Mouse (Mus musculus): Measurements from ENCODE around the gene Mustn1. TPM values are rescaled to one million over a fixed set of nuclear protein-coding genes. Genes with fewer than 3 reads are reported as not detected.

The Mustn1 gene
- total and polyA plus RNA-seq, 3 experiments = 0.08 to 0.22 TPM; not detected in 1

GRCm38 (mm10) chr14:30879794-30880193 lies 794 bp downstream of the Mustn1 start:
- no peak for TF ChIP-seq RCOR1 (IDR thresholded peaks at IDR 0.05; ENCODE audit: low read depth, low read length)
- TF ChIP-seq JUND (IDR thresholded peaks at IDR 0.05; ENCODE audit: low read depth, low read length) = no peak
- no peak for TF ChIP-seq POLR2A (IDR thresholded peaks at IDR 0.05; ENCODE audit: control insufficient read depth in 1 of 2, insufficient read depth in 1 of 2, low read depth in 1 of 2, low read length in 2 of 2, poor library complexity in 1 of 2)
- no peak for TF ChIP-seq CHD1 (IDR thresholded peaks at IDR 0.05; ENCODE audit: low read depth, low read length)
- TF ChIP-seq RAD21 (IDR thresholded peaks at IDR 0.05; ENCODE audit: low read depth, low read length) = no peak
- no peak for TF ChIP-seq ELF1 (IDR thresholded peaks at IDR 0.05; ENCODE audit: low read depth, low read length)
- H3K9ac ChIP-seq (ENCODE audit: control insufficient read depth, low read depth, low read length, poor library complexity, severe bottlenecking) = no peak overlapping the region
- no peak for DNase-seq (ENCODE audit: low read depth, low spot score)

GRCm38 (mm10) chr14:30880251-30880650 lies 1.3 kb downstream of the Mustn1 start:
- Histone ChIP-seq H3K27me3 (ENCODE audit: control insufficient read depth in 1 of 2, insufficient read depth in 2 of 2, low read length in 2 of 2) (no peaks in the 10 kb centered on the region), H3K4me3 (ENCODE audit: control insufficient read depth in 1 of 2, insufficient read depth in 1 of 2, low read depth in 2 of 2, low read length in 2 of 2) (no peak overlapping the region), H3K27ac (ENCODE audit: control insufficient read depth, low read depth, low read length) (no peak overlapping the region), H3K4me1 (ENCODE audit: control insufficient read depth in 1 of 2, insufficient read depth in 2 of 2, low read length in 2 of 2) (no peaks in the 10 kb centered on the region; a peak in 1 of 4 replicates), H3K9me3 (replicated peaks; ENCODE audit: insufficient read depth, low read length) (no peaks in the 10 kb centered on the region), H3K36me3 (ENCODE audit: control insufficient read depth in 1 of 2, insufficient read depth in 2 of 2, low read length in 2 of 2) (no peaks in the 10 kb centered on the region), H3K79me2 (ENCODE audit: control insufficient read depth, insufficient read depth, low read length, poor library complexity) (no peaks in the 10 kb centered on the region), H3K9ac (ENCODE audit: control insufficient read depth, low read depth, low read length, poor library complexity, severe bottlenecking) (no peak overlapping the region)
- TF ChIP-seq CTCF (IDR thresholded peaks at IDR 0.05 in 2 of 3, conservative IDR thresholded peaks at IDR 0.05 in 1 of 3; ENCODE audit: control insufficient read depth in 1 of 3, insufficient read depth in 1 of 3, low read depth in 2 of 3, low read length in 3 of 3, poor library complexity in 1 of 3, severe bottlenecking in 1 of 3) = no peak
- no peak for TF ChIP-seq TAL1 (IDR thresholded peaks at IDR 0.05; ENCODE audit: low read length)
- TF ChIP-seq BHLHE40 (IDR thresholded peaks at IDR 0.05; ENCODE audit: borderline replicate concordance, low read depth, low read length) = no peak
- TF ChIP-seq RAD21 (IDR thresholded peaks at IDR 0.05; ENCODE audit: low read depth, low read length) = no peak
- no peak for TF ChIP-seq CHD2 (IDR thresholded peaks at IDR 0.05; ENCODE audit: low read length)
- TF ChIP-seq EP300 (IDR thresholded peaks at IDR 0.05; ENCODE audit: low read depth in 1 of 2, low read length in 2 of 2) = no peak
- TF ChIP-seq MEF2A (IDR thresholded peaks at IDR 0.05; ENCODE audit: extremely low read depth, insufficient replicate concordance, low read depth, low read length, poor library complexity, severe bottlenecking) = no peak
- no peak for TF ChIP-seq SMC3 (IDR thresholded peaks at IDR 0.05; ENCODE audit: low read depth, low read length)
- no peak for TF ChIP-seq ZNF384 (IDR thresholded peaks at IDR 0.05; ENCODE audit: low read depth, low read length)
- no peak for TF ChIP-seq CHD1 (IDR thresholded peaks at IDR 0.05; ENCODE audit: low read depth, low read length)
- no peak for TF ChIP-seq ZMIZ1 (IDR thresholded peaks at IDR 0.05; ENCODE audit: low read depth, low read length)
- no peak for TF ChIP-seq UBTF (IDR thresholded peaks at IDR 0.05; ENCODE audit: borderline replicate concordance, insufficient read depth, low read depth, low read length)
- no peak for TF ChIP-seq JUND (IDR thresholded peaks at IDR 0.05; ENCODE audit: low read depth, low read length)
- TF ChIP-seq MAFK (IDR thresholded peaks at IDR 0.05; ENCODE audit: borderline replicate concordance, low read depth, low read length) = no peak
- no peak for TF ChIP-seq ZKSCAN1 (IDR thresholded peaks at IDR 0.05; ENCODE audit: low read depth, low read length)
- TF ChIP-seq ELF1 (IDR thresholded peaks at IDR 0.05; ENCODE audit: low read depth, low read length) = no peak
- TF ChIP-seq RCOR1 (IDR thresholded peaks at IDR 0.05; ENCODE audit: low read depth, low read length) = no peak
- no peak for TF ChIP-seq KAT2A (conservative IDR thresholded peaks at IDR 0.05; ENCODE audit: low read depth, low read length)
- DNase-seq (ENCODE audit: low read depth, low spot score) = no peak

More at GRCm38 (mm10) chr14:30879794-30880193, 794 bp downstream of the Mustn1 start:
- no peaks in the 10 kb centered on the region for H3K36me3 ChIP-seq (ENCODE audit: control insufficient read depth in 1 of 2, insufficient read depth in 2 of 2, low read length in 2 of 2)
- H3K4me1 ChIP-seq (ENCODE audit: control insufficient read depth in 1 of 2, insufficient read depth in 2 of 2, low read length in 2 of 2) = no peaks in the 10 kb centered on the region; a peak in 2 of 4 replicates
- H3K4me3 ChIP-seq (ENCODE audit: control insufficient read depth in 1 of 2, insufficient read depth in 1 of 2, low read depth in 2 of 2, low read length in 2 of 2) = no peak overlapping the region
- no peaks in the 10 kb centered on the region for H3K79me2 ChIP-seq (ENCODE audit: control insufficient read depth, insufficient read depth, low read length, poor library complexity)
- H3K27me3 ChIP-seq (ENCODE audit: control insufficient read depth in 1 of 2, insufficient read depth in 2 of 2, low read length in 2 of 2) = no peaks in the 10 kb centered on the region
- H3K27ac ChIP-seq (ENCODE audit: control insufficient read depth, low read depth, low read length) = no peak overlapping the region
- no peaks in the 10 kb centered on the region for H3K9me3 ChIP-seq (replicated peaks; ENCODE audit: insufficient read depth, low read length)

All from MEL (cell line).